Mouse (Mus musculus) cerebellum, adult 9-10 months (tissue): ENCODE data around the gene Rfng.
A peak's percentile ranks its signal among the peaks of the same experiment; 100 is the strongest.
"Not testable (repeated sequence)": the region's sequence is repeated elsewhere in the genome, so short reads cannot be mapped to it uniquely, and the experiment has no call there.

Experiments
- DNase-seq: peaks from one replicate; pipeline ENCODE4 v3.0.0; 2022

Gene Rfng

GRCm38 (mm10) chr11:120784064-120784791 lies at the start of gene Rfng, which contains the start of gene Gps1:
Gene Rfng (minus strand): TSS chr11:120784207.
Gene Gps1 (plus strand): TSS chr11:120784272.
- peak; percentile 77 for DNase-seq

GRCm38 (mm10) chr11:120832962-120833361 lies 49.0 kb upstream of the Rfng start:
- not testable (repeated sequence) for DNase-seq

- no peak for DNase-seq
Observed at GRCm38 (mm10) chr11:120831659-120832440, 47.8 kb upstream of the Rfng start.

GRCm38 (mm10) chr11:120830686-120831085 lies 46.7 kb upstream of the Rfng start:
- no peak for DNase-seq

- DNase-seq = peak; percentile 11
Observed at GRCm38 (mm10) chr11:120829757-120830532, 45.9 kb upstream of the Rfng start.

- peak; percentile 13 for DNase-seq
Observed at GRCm38 (mm10) chr11:120828416-120828815, 44.4 kb upstream of the Rfng start.

- peak; percentile 29 for DNase-seq
Observed at GRCm38 (mm10) chr11:120826016-120826953, 42.3 kb upstream of the Rfng start.

- DNase-seq = peak; percentile 67
Observed at GRCm38 (mm10) chr11:120825289-120825863, 41.4 kb upstream of the Rfng start.

- DNase-seq = no peak
Observed at GRCm38 (mm10) chr11:120824787-120825288, 40.8 kb upstream of the Rfng start.

GRCm38 (mm10) chr11:120823956-120824786 lies 40.2 kb upstream of the Rfng start, which contains the start of gene Fasn:
Gene Fasn (minus strand): TSS chr11:120824547.
- DNase-seq = peak; percentile 97

- no peak for DNase-seq
Observed at GRCm38 (mm10) chr11:120823551-120823947, 39.5 kb upstream of the Rfng start.

- DNase-seq = peak; percentile 71
Observed at GRCm38 (mm10) chr11:120822831-120823550, 39.0 kb upstream of the Rfng start.

GRCm38 (mm10) chr11:120822321-120822720 lies 38.3 kb upstream of the Rfng start:
- DNase-seq = peak; percentile 53

GRCm38 (mm10) chr11:120821076-120821922 lies 37.3 kb upstream of the Rfng start:
- peak; percentile 52 for DNase-seq

- no peak for DNase-seq
Observed at GRCm38 (mm10) chr11:120820546-120820945, 36.5 kb upstream of the Rfng start.

- peak; percentile 76 for DNase-seq
Observed at GRCm38 (mm10) chr11:120819556-120819955, 35.5 kb upstream of the Rfng start.

GRCm38 (mm10) chr11:120818251-120818650 lies 34.2 kb upstream of the Rfng start:
- DNase-seq = peak; percentile 23

GRCm38 (mm10) chr11:120817358-120817757 lies 33.4 kb upstream of the Rfng start:
- peak; percentile 7 for DNase-seq

GRCm38 (mm10) chr11:120812068-120812467 lies 28.1 kb upstream of the Rfng start:
- no peak for DNase-seq
